Mouse (Mus musculus) cerebellum, adult 2 months (tissue): ENCODE results near the gene Gm42791. TPM values are rescaled to one million over a fixed set of nuclear protein-coding genes. Genes with fewer than 3 reads are reported as not detected.

Experiments used
- DNase-seq, 2 experiments: peaks; one replicate each; pipeline ENCODE4 v3.0.0; 2021
- H3K27ac ChIP-seq: fragments of 200-500 bp; 2 replicates; pipeline ENCODE4 v1.5.1; 2012; ENCODE audit warnings: low read length, control low read depth, inconsistent platforms; ENCODE audit not compliant: insufficient read depth
- H3K27me3 ChIP-seq: fragments of 200-500 bp; 2 replicates; pipeline ENCODE4 v1.6.1; 2012; ENCODE audit warnings: inconsistent platforms, mild to moderate bottlenecking, low read length, moderate library complexity; ENCODE audit not compliant: control insufficient read depth, insufficient read depth
- H3K4me1 ChIP-seq: fragments of 200-500 bp; 2 replicates; pipeline ENCODE4 v1.6.1; 2011; ENCODE audit warnings: low read length; ENCODE audit not compliant: control insufficient read depth, insufficient read depth
- H3K4me3 ChIP-seq: fragments of 200-500 bp; replicated peaks from 2 replicates; pipeline ENCODE3; 2011; ENCODE audit warnings: mild to moderate bottlenecking, low read depth, low read length, control low read depth; ENCODE audit not compliant: insufficient read depth
- CTCF ChIP-seq: fragments of 200-500 bp; IDR thresholded peaks from 2 replicates; pipeline ENCODE4 v1.5.1; 2011; ENCODE audit warnings: low read depth, mild to moderate bottlenecking, control low read depth, low read length, moderate library complexity, borderline replicate concordance; ENCODE audit not compliant: insufficient read depth
- POLR2A ChIP-seq: fragments of 200-500 bp; IDR thresholded peaks from 2 replicates; pipeline ENCODE4 v1.6.1; 2011; ENCODE audit warnings: low read length, control low read depth, borderline replicate concordance; ENCODE audit not compliant: insufficient read depth
- WGBS: fragments of 180-500 bp; shearing (Covaris S2); methylation state at CpG from one replicate; pipeline ENCODE4 v1.1.7; 2018; 5-methylcytosine and 5-hydroxymethylcytosine counted together
- polyA plus RNA-seq: library from polyadenylated mRNA; depleted of rRNA; stranded (reverse); fragments of >200 nt; gene quantifications from 2 replicates; pipeline ENCODE4 v1.2.3, GENCODE M21; 2012; rRNA removed

Gm42791 gene
- polyA plus RNA-seq, 1 experiment: not detected

GRCm38 (mm10) chr5:148863409-148863808, 131.5 kb downstream of the Gm42791 start:
- no peak overlapping the region for H3K4me3 ChIP-seq
- WGBS: 53% methylated on average over 6 of the region's 6 CpGs
- no peak for DNase-seq
- no peak overlapping the region for H3K27ac ChIP-seq
- H3K27me3 ChIP-seq: no peaks in the 10 kb centered on the region
- TF ChIP-seq CTCF: no peak
- no peak for TF ChIP-seq POLR2A
- H3K4me1 ChIP-seq: no peaks in the 10 kb centered on the region

- 54% methylated on average over 10 of the region's 10 CpGs for WGBS
- no peaks in the 10 kb centered on the region for H3K27me3 ChIP-seq
- H3K27ac ChIP-seq: no peak overlapping the region
- H3K4me1 ChIP-seq: no peaks in the 10 kb centered on the region
- no peak overlapping the region for H3K4me3 ChIP-seq
- no peak for DNase-seq
- no peak for TF ChIP-seq POLR2A
- no peak for TF ChIP-seq CTCF
These were observed 132.1 kb downstream of the Gm42791 start for GRCm38 (mm10) chr5:148862853-148863252.

- H3K27me3 ChIP-seq: no peaks in the 10 kb centered on the region
- DNase-seq: no peak
- 36% methylated on average over 8 of the region's 8 CpGs for WGBS
- no peak overlapping the region for H3K4me3 ChIP-seq
- H3K27ac ChIP-seq: no peak overlapping the region
- no peaks in the 10 kb centered on the region for H3K4me1 ChIP-seq
- TF ChIP-seq POLR2A (no peak), CTCF (no peak)
These were observed 132.8 kb downstream of the Gm42791 start for GRCm38 (mm10) chr5:148862136-148862535.

- Histone ChIP-seq H3K27ac (no peak overlapping the region), H3K4me3 (no peak overlapping the region), H3K4me1 (no peaks in the 10 kb centered on the region), H3K27me3 (no peaks in the 10 kb centered on the region)
- no peak for TF ChIP-seq POLR2A
- TF ChIP-seq CTCF: no peak
- no peak for DNase-seq
- WGBS: 88% methylated on average over 3 of the region's 3 CpGs
These were observed 137.4 kb downstream of the Gm42791 start for GRCm38 (mm10) chr5:148857522-148857921.

- H3K4me1 ChIP-seq: no peaks in the 10 kb centered on the region
- H3K27me3 ChIP-seq: no peaks in the 10 kb centered on the region
- no peak overlapping the region for H3K27ac ChIP-seq
- no peak overlapping the region for H3K4me3 ChIP-seq
- DNase-seq: no peak
- TF ChIP-seq POLR2A: no peak
- TF ChIP-seq CTCF: no peak
- 80% methylated on average over 8 of the region's 8 CpGs for WGBS
These were observed 139.9 kb downstream of the Gm42791 start for GRCm38 (mm10) chr5:148855047-148855446.

- TF ChIP-seq POLR2A: no peak
- Histone ChIP-seq H3K4me3 (no peak overlapping the region), H3K27me3 (no peaks in the 10 kb centered on the region), H3K4me1 (no peaks in the 10 kb centered on the region), H3K27ac (no peak overlapping the region)
- DNase-seq: no peak
- 46% methylated on average over 5 of the region's 5 CpGs for WGBS
These were observed 140.8 kb downstream of the Gm42791 start for GRCm38 (mm10) chr5:148854166-148854565.

- WGBS: 34% methylated on average over 6 of the region's 6 CpGs
- DNase-seq: peak in 1 of 2 experiments; percentile 6
- no peaks in the 10 kb centered on the region for H3K27me3 ChIP-seq
- no peak overlapping the region for H3K27ac ChIP-seq
- no peaks in the 10 kb centered on the region for H3K4me1 ChIP-seq
- TF ChIP-seq POLR2A: no peak
- no peak for TF ChIP-seq CTCF
- H3K4me3 ChIP-seq: no peak overlapping the region
These were observed 145.4 kb downstream of the Gm42791 start for GRCm38 (mm10) chr5:148849516-148849915.

GRCm38 (mm10) chr5:148847032-148847431, 147.9 kb downstream of the Gm42791 start:
- DNase-seq: no peak

More at GRCm38 (mm10) chr5:148847032-148847431, 147.9 kb downstream of the Gm42791 start:
- Histone ChIP-seq H3K27me3 (no peaks in the 10 kb centered on the region), H3K27ac (no peak overlapping the region), H3K4me1 (no peaks in the 10 kb centered on the region), H3K4me3 (no peak overlapping the region)
- 97% methylated on average over 5 of the region's 5 CpGs for WGBS
- TF ChIP-seq POLR2A (no peak), CTCF (no peak)

Other genes starting within 250 kb of the Gm42791 start
- gene Katnal1, start 65.8 kb downstream of the Gm42791 start, polyA plus RNA-seq: 41.0 and 41.7 TPM in 2 replicates
- gene Uspl1, start 189.2 kb upstream of the Gm42791 start, polyA plus RNA-seq: 29.8 and 31.8 TPM in 2 replicates
- 180 and 186 TPM in 2 replicates for gene Hmgb1, start 189.3 kb upstream of the Gm42791 start, polyA plus RNA-seq